ENCODE assay signal across 11 mouse cellular contexts in the genomic region with DNA sequence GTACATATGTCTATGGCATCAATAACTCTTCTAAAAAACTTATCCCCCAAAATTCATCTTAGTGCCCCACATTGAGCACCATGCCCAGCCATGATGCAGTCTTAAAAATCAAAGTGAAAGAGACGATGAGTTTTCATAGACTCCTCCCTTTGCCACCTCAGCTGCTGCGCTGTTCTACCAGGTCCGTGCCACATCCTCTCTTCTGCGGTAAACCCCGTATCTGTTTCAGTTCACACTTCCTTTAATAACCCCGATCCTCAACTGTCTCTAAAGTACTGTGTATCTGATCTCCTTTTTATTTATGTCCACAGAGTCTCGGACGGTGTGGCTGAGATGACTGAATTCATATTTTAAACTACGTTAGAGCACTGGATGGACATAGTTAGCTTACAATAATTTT. TPM values are rescaled to one million over a fixed set of nuclear protein-coding genes. Genes with fewer than 3 reads are reported as not detected.
DNase-seq lines count a peak whose midpoint lies in the region; ATAC-seq lines count a peak whose summit lies in the region.
"Had no signal": no experiment of that assay in that cellular context is flagged by ENCODE, and none has a peak within 500 bp of the region (broad histone marks: within the 10 kb centered on the region; RNA-seq: fewer than 3 reads in every experiment).

No protein-coding gene starts in this region.

- DNase-seq in A20 (ENCODE audit: low read depth, low spot score): peak; percentile 84
- peak; percentile 58 to 72 for DNase-seq in CD8-positive naive resting alpha-beta T cell, adult 2 months (ENCODE audit: low read depth in 2 of 2, low spot score in 2 of 2)
- peak; percentile 19 for DNase-seq in skeletal muscle tissue, adult 2 months (ENCODE audit: low read depth, low spot score)
- no peak for DNase-seq in layer of hippocampus, adult 11-12 months (ENCODE audit: low spot score)
- DNase-seq in adrenal gland, adult 8-10 months: no peak
- DNase-seq in adrenal gland, adult 2 months: no peak
- DNase-seq: cerebellum, adult 11-12 months had no signal

- H3K9me3 ChIP-seq in liver, embryonic 12.5 days (replicated peaks): no peaks in the 10 kb centered on the region
- H3K9me3 ChIP-seq: lung, embryonic 15.5 days had no signal

- H3K36me3 ChIP-seq in liver, embryonic 12.5 days: no peaks in the 10 kb centered on the region
- H3K36me3 ChIP-seq: lung, embryonic 15.5 days had no signal

- 15% methylated on average over 9 of the region's 9 CpGs for WGBS in liver, embryonic 12.5 days (ENCODE audit: insufficient replicate concordance)

- H3K4me1 ChIP-seq in liver, embryonic 12.5 days: peaks cover 23% of the 10 kb centered on the region

- H3K4me3 ChIP-seq in liver, embryonic 12.5 days: 0 out of 2 replicates have a peak overlapping the region, but pooled peaks have one; percentile 3
- H3K4me3 ChIP-seq: erythroblast, embryonic 14.5 days; layer of hippocampus, adult 2 months; lung, embryonic 15.5 days had no signal

- peaks cover 32% of the 10 kb centered on the region for H3K27me3 ChIP-seq in liver, embryonic 12.5 days (replicated peaks)

- H3K4me2 ChIP-seq in liver, embryonic 12.5 days: peak overlapping the region; percentile 44
- H3K4me2 ChIP-seq: lung, embryonic 15.5 days had no signal

- 0 out of 2 replicates have a peak, but pooled peaks have one; percentile 30 for ATAC-seq in liver, embryonic 12.5 days

- H3K9ac ChIP-seq in liver, embryonic 12.5 days: no peak overlapping the region
- H3K9ac ChIP-seq: lung, embryonic 15.5 days had no signal

- peak overlapping the region; percentile 51; the same call in 1 of the 2 replicates for H3K27ac ChIP-seq in liver, embryonic 12.5 days
- H3K27ac ChIP-seq: layer of hippocampus, adult 2 months; lung, embryonic 15.5 days had no signal

RNA-seq across cellular contexts. Expression of a gene that starts 14.7 kb away (rescaled TPM):
- not detected in 2 replicates for polyA plus RNA-seq in liver, embryonic 12.5 days (2016; fragmentation: Nextera tagmentation; extraction: Ambion mirVana)
- total RNA-seq in adrenal gland, adult 8-10 months (2022): not detected
- total RNA-seq in adrenal gland, adult 2 months (2021): not detected
- polyA plus RNA-seq in adrenal gland, adult 2 months (2012; rRNA removed): not detected in 2 replicates
- total RNA-seq: layer of hippocampus, adult 2 months had no signal
- polyA plus RNA-seq: erythroblast, embryonic 14.5 days; lung, embryonic 15.5 days had no signal

RNA-seq across cellular contexts. Expression of a gene that starts 15.4 kb away (rescaled TPM):
- polyA plus RNA-seq in liver, embryonic 12.5 days (2016; fragmentation: Nextera tagmentation; extraction: Ambion mirVana): not detected in 2 replicates
- not detected for total RNA-seq in adrenal gland, adult 8-10 months (2022)
- total RNA-seq in adrenal gland, adult 2 months (2021): not detected
- not detected in 2 replicates for polyA plus RNA-seq in adrenal gland, adult 2 months (2012; rRNA removed)
- total RNA-seq: layer of hippocampus, adult 2 months had no signal
- polyA plus RNA-seq: erythroblast, embryonic 14.5 days; lung, embryonic 15.5 days had no signal

RNA-seq across cellular contexts. Expression of a gene that starts 22.9 kb away (rescaled TPM):
- polyA plus RNA-seq in liver, embryonic 12.5 days (2016; fragmentation: Nextera tagmentation; extraction: Ambion mirVana): not detected in 2 replicates
- not detected for total RNA-seq in adrenal gland, adult 8-10 months (2022)
- not detected for total RNA-seq in adrenal gland, adult 2 months (2021)
- polyA plus RNA-seq in adrenal gland, adult 2 months (2012; rRNA removed): not detected in 2 replicates
- total RNA-seq: layer of hippocampus, adult 2 months had no signal
- polyA plus RNA-seq: erythroblast, embryonic 14.5 days; lung, embryonic 15.5 days had no signal

RNA-seq across cellular contexts. Expression of a gene that starts 29.3 kb away (rescaled TPM):
- not detected in 2 replicates for polyA plus RNA-seq in liver, embryonic 12.5 days (2016; fragmentation: Nextera tagmentation; extraction: Ambion mirVana)
- total RNA-seq in adrenal gland, adult 8-10 months (2022): not detected
- not detected for total RNA-seq in adrenal gland, adult 2 months (2021)
- not detected in 2 replicates for polyA plus RNA-seq in adrenal gland, adult 2 months (2012; rRNA removed)
- total RNA-seq: layer of hippocampus, adult 2 months had no signal
- polyA plus RNA-seq: erythroblast, embryonic 14.5 days; lung, embryonic 15.5 days had no signal

RNA-seq across cellular contexts. Expression of a gene that starts 37.4 kb away (rescaled TPM):
- not detected in 2 replicates for polyA plus RNA-seq in liver, embryonic 12.5 days (2016; fragmentation: Nextera tagmentation; extraction: Ambion mirVana)
- not detected for total RNA-seq in adrenal gland, adult 8-10 months (2022)
- not detected for total RNA-seq in adrenal gland, adult 2 months (2021)
- not detected in 2 replicates for polyA plus RNA-seq in adrenal gland, adult 2 months (2012; rRNA removed)
- total RNA-seq: layer of hippocampus, adult 2 months had no signal
- polyA plus RNA-seq: erythroblast, embryonic 14.5 days; lung, embryonic 15.5 days had no signal

Comparison
In these comparisons a context has a peak if more than half of its experiments do, and no peak if none do; other contexts are left out.
1. DNase-seq: peak in A20 (single experiment), CD8-positive naive resting alpha-beta T cell, adult 2 months (2 of 2) and skeletal muscle tissue, adult 2 months (single experiment); none in layer of hippocampus, adult 11-12 months (single experiment), adrenal gland, adult 8-10 months (single experiment) and adrenal gland, adult 2 months (single experiment).